Mouse (Mus musculus) heart, embryonic 11.5 days (tissue): ENCODE results near the gene Vti1a. TPM values are rescaled to one million over a fixed set of nuclear protein-coding genes. Genes with fewer than 3 reads are reported as not detected.

Source experiments
- ATAC-seq: fragments of 200-750 bp; cut with Nextera tagmentation; replicated peaks from 2 replicates; pipeline ENCODE4 v1.8.0; 2017; ENCODE audit warnings: moderate library complexity; ENCODE audit not compliant: insufficient number of reproducible peaks, low FRiP score, low TSS enrichment
- H3K27ac ChIP-seq: fragments of 300-500 bp; sonication (generic); 2 replicates; pipeline ENCODE4 v1.5.1; 2014; ENCODE audit warnings: mild to moderate bottlenecking, low read depth, low read length
- H3K27me3 ChIP-seq: fragments of 300-500 bp; sonication (generic); 2 replicates; pipeline ENCODE4 v1.6.1; 2014; ENCODE audit warnings: mild to moderate bottlenecking, low read length, mixed read lengths; ENCODE audit not compliant: control insufficient read depth, insufficient read depth
- H3K36me3 ChIP-seq: fragments of 300-500 bp; sonication (generic); 2 replicates; pipeline ENCODE4 v1.6.1; 2014; ENCODE audit warnings: mild to moderate bottlenecking, low read length, moderate library complexity, mixed read lengths; ENCODE audit not compliant: control insufficient read depth, insufficient read depth
- H3K4me1 ChIP-seq: fragments of 300-500 bp; sonication (generic); 2 replicates; pipeline ENCODE4 v1.6.1; 2014; ENCODE audit warnings: low read length; ENCODE audit not compliant: control insufficient read depth, insufficient read depth
- H3K4me2 ChIP-seq: fragments of 300-500 bp; sonication (generic); 2 replicates; pipeline ENCODE4 v1.6.1; 2014; ENCODE audit warnings: mild to moderate bottlenecking, moderate library complexity
- H3K4me3 ChIP-seq: fragments of 300-500 bp; sonication (generic); 2 replicates; pipeline ENCODE4 v1.5.1; 2014; ENCODE audit warnings: low read depth, low read length
- H3K9ac ChIP-seq: fragments of 300-500 bp; sonication (generic); 2 replicates; pipeline ENCODE4 v1.6.1; 2014; ENCODE audit warnings: mild to moderate bottlenecking, low read depth, low read length, moderate library complexity
- H3K9me3 ChIP-seq: fragments of 300-500 bp; sonication (generic); replicated peaks from 2 replicates; pipeline ENCODE4 v1.6.1; 2016; ENCODE audit warnings: low read length; ENCODE audit not compliant: control insufficient read depth
- WGBS: fragments of 180-500 bp; shearing (Covaris S2); extraction: QIAGEN DNeasy Blood & Tissue Kit; methylation state at CpG from one replicate; pipeline ENCODE4 v1.1.7; 2014; ENCODE audit not compliant: insufficient replicate concordance; 5-methylcytosine and 5-hydroxymethylcytosine counted together
- polyA plus RNA-seq: library from polyadenylated mRNA; unstranded; fragments of >200 nt; fragmentation: Nextera tagmentation; extraction: Ambion mirVana; gene quantifications from 2 replicates; pipeline ENCODE4 v1.2.1, GENCODE M21; 2014

Gene Vti1a
- polyA plus RNA-seq, 1 experiment from 2014 or later: 19.0 TPM

DNA sequence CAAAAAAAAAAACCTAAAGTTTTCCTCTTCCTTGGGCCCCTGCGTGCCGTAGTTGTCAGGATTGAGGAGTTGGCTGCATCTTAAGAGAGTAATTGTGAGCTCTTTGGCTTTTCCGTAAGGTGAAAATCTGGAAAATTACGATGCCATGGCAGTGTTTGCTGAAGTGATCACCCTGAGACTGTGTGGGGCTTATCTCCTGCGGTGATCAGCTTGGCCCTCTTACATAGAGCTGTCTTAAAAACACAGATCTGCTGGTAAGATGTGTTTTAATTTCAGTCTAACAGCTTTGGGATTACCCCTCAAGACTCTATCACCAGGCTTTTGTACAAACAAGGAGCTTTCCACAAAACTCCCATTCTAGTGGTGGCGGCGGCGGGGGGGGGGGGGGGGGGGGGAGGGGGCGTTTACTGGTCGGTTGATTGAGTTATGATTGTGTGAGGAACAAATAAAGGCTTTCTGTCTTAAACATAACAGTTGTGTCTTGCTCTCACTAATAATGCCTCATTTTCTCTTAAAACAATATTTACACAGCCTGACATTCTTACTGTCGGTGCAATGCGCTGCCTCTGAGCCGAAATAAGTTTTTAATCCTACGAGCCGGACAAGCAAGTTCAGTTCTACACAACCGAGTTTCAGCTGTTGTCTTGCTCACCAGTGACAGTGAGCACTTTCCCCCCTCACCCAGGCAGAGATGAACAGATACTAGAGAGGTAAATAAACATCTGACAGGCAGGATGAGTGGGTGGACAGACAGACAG lies 267.0 kb downstream of the Vti1a start:
- Histone ChIP-seq H3K4me3 (no peak overlapping the region), H3K27ac (no peak overlapping the region), H3K4me1 (peaks cover 8% of the 10 kb centered on the region; the same call in 1 of the 2 replicates), H3K27me3 (no peaks in the 10 kb centered on the region), H3K4me2 (no peak overlapping the region), H3K9me3 (no peaks in the 10 kb centered on the region), H3K9ac (no peak overlapping the region), H3K36me3 (no peaks in the 10 kb centered on the region)
- no peak for ATAC-seq
- WGBS: 68% methylated on average over 14 of the region's 16 CpGs

GRCm38 (mm10) chr19:55585270-55586224 lies 269.5 kb downstream of the Vti1a start:
- H3K4me3 ChIP-seq: no peak overlapping the region
- no peak overlapping the region for H3K27ac ChIP-seq
- H3K9ac ChIP-seq: no peak overlapping the region
- 0 out of 2 replicates have a peak, but pooled peaks cover 5% of the 10 kb centered on the region for H3K4me1 ChIP-seq
- H3K4me2 ChIP-seq: no peak overlapping the region
- no peak for ATAC-seq
- no peaks in the 10 kb centered on the region for H3K36me3 ChIP-seq
- H3K9me3 ChIP-seq: no peaks in the 10 kb centered on the region
- peaks cover 3% of the 10 kb centered on the region; the same call in 1 of the 2 replicates for H3K27me3 ChIP-seq
- 55% methylated on average over 18 of the region's 18 CpGs for WGBS

GRCm38 (mm10) chr19:55587638-55588421 lies 271.7 kb downstream of the Vti1a start:
- no peak overlapping the region for H3K9ac ChIP-seq
- no peak overlapping the region for H3K4me2 ChIP-seq
- no peaks in the 10 kb centered on the region for H3K36me3 ChIP-seq
- peaks cover 3% of the 10 kb centered on the region; the same call in 1 of the 2 replicates for H3K4me1 ChIP-seq
- WGBS: 75% methylated on average over 14 of the region's 14 CpGs
- H3K27ac ChIP-seq: no peak overlapping the region
- no peak overlapping the region for H3K4me3 ChIP-seq
- ATAC-seq: no peak
- no peaks in the 10 kb centered on the region for H3K9me3 ChIP-seq
- peaks cover 3% of the 10 kb centered on the region; the same call in 1 of the 2 replicates for H3K27me3 ChIP-seq

- H3K27me3 ChIP-seq: peaks cover 3% of the 10 kb centered on the region; the same call in 1 of the 2 replicates
- no peak overlapping the region for H3K27ac ChIP-seq
- WGBS: 42% methylated on average over 16 of the region's 16 CpGs
- H3K36me3 ChIP-seq: no peaks in the 10 kb centered on the region
- H3K4me2 ChIP-seq: no peak overlapping the region
- no peak overlapping the region for H3K9ac ChIP-seq
- H3K4me1 ChIP-seq: peaks cover 7% of the 10 kb centered on the region; the same call in 1 of the 2 replicates
- H3K9me3 ChIP-seq: no peaks in the 10 kb centered on the region
- no peak overlapping the region for H3K4me3 ChIP-seq
- no peak for ATAC-seq
Observed at GRCm38 (mm10) chr19:55588948-55589896, 273.1 kb downstream of the Vti1a start.

- no peak overlapping the region for H3K4me3 ChIP-seq
- no peaks in the 10 kb centered on the region for H3K36me3 ChIP-seq
- peaks cover 3% of the 10 kb centered on the region; the same call in 1 of the 2 replicates for H3K27me3 ChIP-seq
- H3K9me3 ChIP-seq: no peaks in the 10 kb centered on the region
- no peak overlapping the region for H3K9ac ChIP-seq
- H3K27ac ChIP-seq: 0 out of 2 replicates have a peak overlapping the region, but pooled peaks have one; percentile 57
- ATAC-seq: no peak
- peaks cover 36% of the 10 kb centered on the region for H3K4me1 ChIP-seq
- H3K4me2 ChIP-seq: no peak overlapping the region
- WGBS: 66% methylated on average over 26 of the region's 26 CpGs
Observed at GRCm38 (mm10) chr19:55592876-55593691, 277.0 kb downstream of the Vti1a start.

DNA sequence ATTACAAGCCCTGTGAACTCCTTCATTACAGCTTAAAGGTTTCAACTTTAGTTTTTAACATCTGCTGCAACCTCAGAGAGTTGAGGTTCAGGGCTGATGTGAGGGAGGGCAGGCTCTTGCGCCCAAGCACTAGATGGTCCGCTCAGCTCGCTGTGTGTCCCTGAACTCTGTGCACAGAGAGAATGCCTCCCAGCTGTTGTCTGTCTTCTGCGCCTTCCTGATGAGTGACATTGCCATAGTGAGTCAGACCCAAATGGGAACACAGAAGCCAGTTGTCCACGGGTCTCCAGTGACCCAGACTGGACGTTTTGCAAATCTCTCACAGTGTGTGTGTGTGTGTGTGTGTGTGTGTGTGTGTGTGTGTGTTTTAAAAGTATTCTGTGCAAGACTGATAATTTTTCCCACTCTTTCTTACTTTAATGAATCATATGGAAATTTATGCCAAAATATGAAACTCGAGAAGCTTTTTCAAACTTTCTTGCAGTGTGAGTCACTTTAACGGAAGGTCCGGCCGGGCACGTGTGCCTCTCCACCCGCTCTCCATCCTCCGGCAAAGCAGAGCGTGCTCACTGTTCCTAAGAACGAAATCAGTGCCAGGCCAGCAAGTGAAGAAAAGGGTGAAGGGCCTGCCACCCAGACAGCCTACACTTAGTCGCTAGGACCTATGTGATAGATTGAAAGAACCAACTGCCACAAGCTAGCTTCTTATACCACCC lies 277.8 kb downstream of the Vti1a start:
- Histone ChIP-seq H3K9ac (no peak overlapping the region), H3K27me3 (no peaks in the 10 kb centered on the region; the same call in 1 of the 2 replicates), H3K4me3 (no peak overlapping the region), H3K27ac (peak overlapping the region; percentile 57; the same call in 1 of the 2 replicates), H3K36me3 (no peaks in the 10 kb centered on the region), H3K9me3 (no peaks in the 10 kb centered on the region), H3K4me2 (no peak overlapping the region), H3K4me1 (peaks cover 42% of the 10 kb centered on the region)
- 67% methylated on average over 16 of the region's 16 CpGs for whole genome bisulfite sequencing
- ATAC-seq: no peak
